Mouse (Mus musculus) kidney, adult 10 weeks (tissue): ENCODE measurements around the gene Cd248. TPM values are rescaled to one million over a fixed set of nuclear protein-coding genes. Genes with fewer than 3 reads are reported as not detected.

Source experiments
- polyA plus RNA-seq: library from polyadenylated mRNA; stranded (reverse); fragments of 350-450 nt; fragmentation: Illumina TruSeq; extraction: RNeasy Lipid Tissue Mini Kit (QIAGEN cat#74804); gene quantifications from one replicate; pipeline ENCODE4 v1.2.3, GENCODE M21; 2014; ENCODE audit warnings: low read depth, low replicate concordance

The Cd248 gene
- 0.20 TPM for polyA plus RNA-seq

GRCm38 (mm10) chr19:5067867-5068569 is at the start of gene Cd248:
Cd248 (plus strand) TSS chr19:5068078.

GRCm38 (mm10) chr19:5023621-5024479 is 44.0 kb upstream of the Cd248 start, which contains the start of gene Slc29a2:
Slc29a2 (plus strand) TSS chr19:5023860.

GRCm38 (mm10) chr19:5038709-5039156 is 29.1 kb upstream of the Cd248 start, which contains the start of the genes B4gat1 and AC124502.3:
B4gat1 (plus strand) TSS chr19:5038826.
AC124502.3 (plus strand) TSS chr19:5038891.

GRCm38 (mm10) chr19:5040862-5041523 is 26.9 kb upstream of the Cd248 start, which contains the start of gene Brms1:
Brms1 (plus strand) TSS chr19:5041354.

GRCm38 (mm10) chr19:5050047-5050905 is 17.6 kb upstream of the Cd248 start, which contains the start of gene Rin1:
Rin1 (plus strand) TSS chr19:5050481.

GRCm38 (mm10) chr19:5085145-5085863 is 17.4 kb downstream of the Cd248 start, which contains the start of gene Tmem151a:
Tmem151a (minus strand) TSS chr19:5085531.

GRCm38 (mm10) chr19:5087884-5088728 is 20.2 kb downstream of the Cd248 start, which contains the start of gene Yif1a:
Yif1a (plus strand) TSS chr19:5088538.

GRCm38 (mm10) chr19:5098363-5099143 is 30.7 kb downstream of the Cd248 start, which contains the start of gene Cnih2:
Cnih2 (minus strand) TSS chr19:5098521.

GRCm38 (mm10) chr19:5106731-5107191 is 38.9 kb downstream of the Cd248 start, which contains the start of gene Rab1b:
Rab1b (minus strand) TSS chr19:5107072.

GRCm38 (mm10) chr19:5118384-5118698 is 50.5 kb downstream of the Cd248 start, which contains the start of gene Klc2:
Klc2 (minus strand) TSS chr19:5118560.

Other genes starting within 250 kb of the Cd248 start
- gene Ccs, start 228.7 kb upstream of the Cd248 start, polyA plus RNA-seq: 1.3 TPM
- gene Ccdc87, start 228.7 kb upstream of the Cd248 start, polyA plus RNA-seq: 0.12 TPM
- 29.8 TPM for gene Ctsf, start 212.9 kb upstream of the Cd248 start, polyA plus RNA-seq
- not detected for gene Actn3, start 190.2 kb upstream of the Cd248 start, polyA plus RNA-seq
- 18.3 TPM for gene Zdhhc24, start 189.4 kb upstream of the Cd248 start, polyA plus RNA-seq
- gene Bbs1, start 161.4 kb upstream of the Cd248 start, polyA plus RNA-seq: 6.8 TPM
- gene Dpp3, start 139.8 kb upstream of the Cd248 start, polyA plus RNA-seq: 1.1 TPM
- gene Peli3, start 125.0 kb upstream of the Cd248 start, polyA plus RNA-seq: 0.44 TPM
- 20.5 TPM for gene Mrpl11, start 105.9 kb upstream of the Cd248 start, polyA plus RNA-seq
- gene Npas4, start 77.8 kb upstream of the Cd248 start, polyA plus RNA-seq: not detected
- gene Slc29a2, start 44.2 kb upstream of the Cd248 start, polyA plus RNA-seq: not detected
- gene B4gat1, start 29.3 kb upstream of the Cd248 start, polyA plus RNA-seq: 26.8 TPM
- gene AC124502.3, start 29.2 kb upstream of the Cd248 start, polyA plus RNA-seq: 0.85 TPM
- gene Brms1, start 26.7 kb upstream of the Cd248 start, polyA plus RNA-seq: not detected
- gene Rin1, start 17.6 kb upstream of the Cd248 start, polyA plus RNA-seq: 0.16 TPM
- not detected for gene Tmem151a, start 17.5 kb downstream of the Cd248 start, polyA plus RNA-seq
- gene Yif1a, start 20.5 kb downstream of the Cd248 start, polyA plus RNA-seq: 28.2 TPM
- not detected for gene Cnih2, start 30.4 kb downstream of the Cd248 start, polyA plus RNA-seq
- gene Rab1b, start 39.0 kb downstream of the Cd248 start, polyA plus RNA-seq: 2.5 TPM
- gene Klc2, start 50.5 kb downstream of the Cd248 start, polyA plus RNA-seq: 1.9 TPM
- gene Pacs1, start 205.0 kb downstream of the Cd248 start, polyA plus RNA-seq: 3.7 TPM
- 32.5 TPM for gene Sf3b2, start 227.4 kb downstream of the Cd248 start, polyA plus RNA-seq
- gene Gal3st3, start 230.3 kb downstream of the Cd248 start, polyA plus RNA-seq: not detected